Mouse (Mus musculus) limb, embryonic 14.5 days (tissue): ENCODE data around the gene Nectin4. TPM values are rescaled to one million over a fixed set of nuclear protein-coding genes. Genes with fewer than 3 reads are reported as not detected.

Experiments
- ATAC-seq: fragments of 200-750 bp; cut with Nextera tagmentation; 2 replicates; pipeline ENCODE4 v1.8.0; 2017; ENCODE audit warnings: low read depth, moderate number of reproducible peaks, moderate TSS enrichment; ENCODE audit not compliant: low FRiP score
- DNase-seq: peaks from one replicate; pipeline ENCODE4 v3.0.0-alpha.2; 2015; ENCODE audit warnings: low spot score
- H3K27ac ChIP-seq: fragments of 300-500 bp; sonication (generic); replicated peaks from 2 replicates; pipeline ENCODE4 v1.5.1; 2014; ENCODE audit warnings: low read depth, mild to moderate bottlenecking, low read length, moderate library complexity, mixed read lengths
- H3K27me3 ChIP-seq: fragments of 300-500 bp; sonication (generic); 2 replicates; pipeline ENCODE4 v1.6.1; 2014; ENCODE audit warnings: low read length, mixed read lengths; ENCODE audit not compliant: control insufficient read depth, insufficient read depth
- H3K36me3 ChIP-seq: fragments of 300-500 bp; sonication (generic); 2 replicates; pipeline ENCODE4 v1.6.1; 2014; ENCODE audit warnings: mild to moderate bottlenecking, low read length, moderate library complexity, mixed read lengths; ENCODE audit not compliant: control insufficient read depth, insufficient read depth
- H3K4me1 ChIP-seq: fragments of 300-500 bp; sonication (generic); 2 replicates; pipeline ENCODE4 v1.6.1; 2014; ENCODE audit warnings: antibody characterized with exemption, low read length, mixed read lengths; ENCODE audit not compliant: control insufficient read depth, insufficient read depth
- H3K4me2 ChIP-seq: fragments of 300-500 bp; sonication (generic); replicated peaks from 2 replicates; pipeline ENCODE4 v1.6.1; 2014; ENCODE audit warnings: low read depth, mild to moderate bottlenecking, low read length, moderate library complexity; ENCODE audit not compliant: severe bottlenecking
- H3K4me3 ChIP-seq: fragments of 300-500 bp; sonication (generic); replicated peaks from 2 replicates; pipeline ENCODE4 v1.5.1; 2014; ENCODE audit warnings: low read length
- H3K9ac ChIP-seq: fragments of 300-500 bp; sonication (generic); 2 replicates; pipeline ENCODE4 v1.6.1; 2014; ENCODE audit warnings: mild to moderate bottlenecking, low read depth, low read length, moderate library complexity; ENCODE audit not compliant: severe bottlenecking
- H3K9me3 ChIP-seq: fragments of 300-500 bp; sonication (generic); 2 replicates; pipeline ENCODE4 v1.6.1; 2016; ENCODE audit warnings: low read length; ENCODE audit not compliant: control insufficient read depth
- POLR2A ChIP-seq: fragments of 200-500 bp; IDR thresholded peaks from 2 replicates; pipeline ENCODE4 v1.8.0; 2012; ENCODE audit warnings: inconsistent platforms, mild to moderate bottlenecking, moderate library complexity, borderline replicate concordance; ENCODE audit not compliant: insufficient read depth, insufficient read length; ENCODE audit errors: extremely low read depth
- WGBS: fragments of 180-500 bp; shearing (Covaris S2); extraction: QIAGEN DNeasy Blood & Tissue Kit; methylation state at CpG from one replicate; pipeline ENCODE4 v1.1.7; 2014; 5-methylcytosine and 5-hydroxymethylcytosine counted together
- polyA plus RNA-seq, 2 experiments: library from polyadenylated mRNA; depleted of rRNA in 1 of 2; stranded (reverse) in 1 of 2; unstranded in 1 of 2; fragments of >200 nt; fragmentation: Nextera tagmentation in 1 of 2; extraction: Ambion mirVana in 1 of 2; gene quantifications; 2 replicates each; pipeline versions ENCODE4 v1.2.1 to v1.2.3; 2012 to 2014

The Nectin4 gene
- polyA plus RNA-seq, 2 experiments: 19.4 to 21.0 TPM

DNA sequence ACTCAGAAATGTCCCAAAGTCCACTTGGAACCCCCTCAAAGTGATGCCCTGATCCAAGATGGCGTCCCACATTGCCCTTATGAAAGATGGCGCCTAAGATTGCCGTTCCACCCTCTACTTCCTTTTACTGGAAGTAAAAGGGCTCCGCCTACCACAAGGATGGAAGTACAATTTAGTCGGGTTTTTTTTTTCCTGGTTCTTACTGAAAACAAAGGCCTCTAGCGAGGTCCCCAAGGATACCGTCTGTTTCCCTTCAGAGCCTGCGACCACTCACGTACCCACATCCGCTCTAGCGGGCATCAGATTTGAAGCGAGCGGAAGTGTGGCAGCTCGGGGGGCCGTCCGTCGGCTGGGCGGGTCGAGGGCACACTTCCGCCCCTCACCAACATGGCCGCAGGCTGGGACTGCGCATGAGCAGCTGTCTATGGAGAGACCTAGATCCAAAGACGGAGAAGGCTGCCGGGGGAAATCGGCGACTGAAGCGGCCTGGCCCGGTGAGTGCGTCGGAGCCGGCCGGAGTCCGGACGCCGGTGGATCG is 41.1 kb downstream of the Nectin4 start, which contains the start of gene Usf1:
Usf1 (plus strand) TSS at position 367 of the 538 bp plus-strand sequence.
- Histone ChIP-seq H3K27ac (peak within 1 kb of the TSS; percentile 87), H3K27me3 (no peaks in the 10 kb centered on the region), H3K4me3 (peak within 1 kb of the TSS; percentile 76), H3K4me2 (peak within 1 kb of the TSS; percentile 60), H3K36me3 (peaks cover 10% of the 10 kb centered on the region), H3K9me3 (no peaks in the 10 kb centered on the region), H3K4me1 (peaks cover 8% of the 10 kb centered on the region), H3K9ac (peak within 1 kb of the TSS; percentile 95)
- peak; percentile 38; the same call in 1 of the 2 replicates for TF ChIP-seq POLR2A
- WGBS: under 1% methylated on average over 36 of the region's 36 CpGs
- peak; percentile 97 for DNase-seq
- ATAC-seq: peak; percentile 96

DNA sequence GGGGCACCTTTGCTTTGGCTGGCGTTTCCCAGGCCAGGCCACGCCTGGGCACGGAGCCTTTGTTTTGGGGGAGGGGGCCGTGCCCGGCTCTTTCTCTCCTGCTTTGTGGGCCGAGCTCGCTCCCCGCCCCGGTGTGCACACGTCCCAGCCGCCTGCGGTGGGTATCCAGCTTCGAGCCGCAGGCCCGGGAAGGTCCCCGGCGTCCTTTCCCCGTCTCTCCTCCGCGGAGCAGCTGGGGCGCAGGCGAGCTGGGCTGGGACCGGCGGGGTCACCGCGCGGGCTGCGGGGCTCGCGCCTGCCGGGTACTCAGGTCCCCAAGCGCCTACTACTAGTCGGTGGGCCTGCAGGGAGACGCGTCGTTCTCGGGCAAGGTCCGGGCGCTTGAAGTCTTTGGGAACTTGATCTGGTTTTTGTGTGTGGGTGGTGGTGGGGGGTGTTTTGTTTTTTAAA is 41.6 kb downstream of the Nectin4 start:
- no peak for DNase-seq
- H3K9ac ChIP-seq: peak overlapping the region; percentile 95
- H3K27me3 ChIP-seq: no peaks in the 10 kb centered on the region
- peak overlapping the region; percentile 87 for H3K27ac ChIP-seq
- WGBS: 1% methylated on average over 28 of the region's 39 CpGs
- peak overlapping the region; percentile 60 for H3K4me2 ChIP-seq
- peaks cover 15% of the 10 kb centered on the region for H3K36me3 ChIP-seq
- peak; percentile 77 for ATAC-seq
- peaks cover 8% of the 10 kb centered on the region for H3K4me1 ChIP-seq
- no peaks in the 10 kb centered on the region for H3K9me3 ChIP-seq
- TF ChIP-seq POLR2A: no peak
- peak overlapping the region; percentile 76 for H3K4me3 ChIP-seq

DNA sequence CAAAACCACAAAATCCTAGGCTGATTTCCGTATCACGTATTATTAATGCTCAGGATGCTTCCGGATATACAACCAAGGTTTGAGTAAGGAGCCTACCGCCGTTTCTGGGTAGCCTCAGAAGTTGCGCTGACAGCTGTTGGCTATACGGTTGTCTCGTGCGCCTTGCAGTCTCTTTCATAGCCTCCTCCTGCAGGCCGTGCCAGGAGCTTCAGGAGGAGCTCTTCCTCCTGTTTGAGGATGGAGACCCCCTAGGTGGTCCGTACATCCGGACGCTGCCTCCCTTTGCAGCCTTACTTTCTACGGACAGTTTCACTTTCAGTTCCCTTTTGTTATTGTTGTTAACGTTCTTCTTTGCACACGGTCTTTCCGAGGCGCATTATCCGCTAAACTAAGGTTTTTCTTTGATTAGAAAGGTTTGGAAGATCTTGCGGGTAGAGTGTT is 42.1 kb downstream of the Nectin4 start:
- Histone ChIP-seq H3K4me3 (peak overlapping the region; percentile 76), H3K4me2 (peak overlapping the region; percentile 60), H3K27ac (peak overlapping the region; percentile 87), H3K9ac (peak overlapping the region; percentile 95), H3K27me3 (no peaks in the 10 kb centered on the region), H3K9me3 (no peaks in the 10 kb centered on the region), H3K36me3 (peaks cover 20% of the 10 kb centered on the region), H3K4me1 (peaks cover 8% of the 10 kb centered on the region)
- peak; percentile 25; the same call in 1 of the 2 replicates for ATAC-seq
- under 1% methylated on average over 20 of the region's 20 CpGs for WGBS
- TF ChIP-seq POLR2A: no peak
- DNase-seq: peak; percentile 62

DNA sequence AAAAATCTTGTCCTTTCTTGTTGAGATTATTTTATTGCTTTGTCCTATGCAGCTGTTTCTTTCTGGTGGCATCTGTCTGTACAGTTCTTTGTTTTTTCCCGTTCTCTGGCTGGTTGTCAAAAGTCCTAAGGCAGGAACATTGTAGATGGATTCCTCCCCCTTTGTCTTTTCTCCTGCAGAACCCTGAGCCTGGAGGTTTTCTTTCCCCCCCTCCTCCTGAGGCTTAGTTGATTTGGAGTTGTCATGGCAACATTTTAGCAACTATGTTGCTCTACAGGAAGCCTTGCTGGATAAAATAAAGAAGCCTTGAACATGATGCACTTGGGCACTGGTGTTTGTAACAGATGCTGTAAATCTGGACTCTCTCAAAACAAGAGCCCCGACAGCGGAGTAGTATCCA is 42.5 kb downstream of the Nectin4 start:
- DNase-seq (peak; percentile 50), ATAC-seq (no peak)
- H3K9ac ChIP-seq: peak overlapping the region; percentile 95
- peak overlapping the region; percentile 76 for H3K4me3 ChIP-seq
- TF ChIP-seq POLR2A: no peak
- H3K4me1 ChIP-seq: peaks cover 8% of the 10 kb centered on the region
- peaks cover 25% of the 10 kb centered on the region for H3K36me3 ChIP-seq
- H3K9me3 ChIP-seq: no peaks in the 10 kb centered on the region
- 38% methylated on average over 3 of the region's 3 CpGs for WGBS
- H3K27me3 ChIP-seq: no peaks in the 10 kb centered on the region
- H3K4me2 ChIP-seq: peak overlapping the region; percentile 60
- peak overlapping the region; percentile 87; the same call in 1 of the 2 replicates for H3K27ac ChIP-seq

DNA sequence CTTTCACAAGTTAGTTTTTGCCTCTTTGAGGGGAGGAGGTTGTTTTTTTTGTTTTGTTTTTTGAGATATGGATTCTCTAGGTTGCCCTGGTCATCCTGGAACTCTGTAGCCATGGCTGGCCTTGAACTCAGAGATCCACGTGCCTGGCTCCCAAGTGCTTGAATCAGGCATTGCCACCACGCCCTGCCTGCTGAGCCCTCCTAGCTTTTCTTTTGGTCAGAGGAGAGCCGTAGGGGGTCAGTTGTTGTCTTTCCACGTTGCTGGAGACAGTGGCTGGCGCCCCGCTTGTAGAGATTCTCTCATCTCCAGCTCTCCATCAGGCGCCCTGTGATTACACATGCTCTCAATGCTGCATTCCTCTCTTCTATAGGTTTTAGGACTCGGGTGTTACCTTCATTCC is 43.7 kb downstream of the Nectin4 start:
- no peak for ATAC-seq
- H3K4me3 ChIP-seq: no peak overlapping the region
- 82% methylated on average over 8 of the region's 8 CpGs for WGBS

More for the DNA sequence above, 43.7 kb downstream of the Nectin4 start:
- no peak overlapping the region for H3K4me2 ChIP-seq
- H3K36me3 ChIP-seq: peaks cover 36% of the 10 kb centered on the region
- no peak for DNase-seq
- H3K4me1 ChIP-seq: peaks cover 8% of the 10 kb centered on the region
- H3K9ac ChIP-seq: no peak overlapping the region
- H3K9me3 ChIP-seq: no peaks in the 10 kb centered on the region
- no peaks in the 10 kb centered on the region for H3K27me3 ChIP-seq
- no peak for TF ChIP-seq POLR2A
- no peak overlapping the region for H3K27ac ChIP-seq
